Mouse (Mus musculus) c-Kit-negative CD71-positive TER-119-positive erythroid progenitor cells, embryonic 14.5 days (primary cell): ENCODE results near the gene Olfr1002.
"Not testable (repeated sequence)": the region's sequence is repeated elsewhere in the genome, so short reads cannot be mapped to it uniquely, and the experiment has no call there.

Source experiments
- DNase-seq: peaks from one replicate; pipeline ENCODE4 v3.0.0-alpha.2; 2013; ENCODE audit warnings: low read depth, low spot score

Olfr1002 gene

DNA sequence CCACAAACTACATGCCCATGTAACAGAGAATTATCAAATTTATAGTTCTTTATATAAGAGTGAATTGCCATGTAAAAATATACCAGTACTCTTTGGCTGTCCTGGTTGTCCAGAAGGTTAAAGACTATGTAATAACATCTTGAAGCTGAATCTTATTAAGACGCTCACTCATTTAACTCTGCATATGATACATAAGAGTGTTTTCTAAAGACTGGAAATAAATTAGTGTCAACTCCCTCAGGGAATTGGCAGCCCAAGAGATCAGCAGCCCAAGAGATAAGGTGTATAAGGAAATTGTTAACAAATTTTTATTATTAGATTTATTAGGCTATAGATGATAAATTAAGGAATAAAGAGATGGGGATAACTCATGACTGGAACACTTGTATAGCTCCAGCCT, at the start of gene Olfr1002:
Gene Olfr1002, minus strand, starts transcription at position 101 of the 400 bp plus-strand sequence.
- no peak for DNase-seq

DNA sequence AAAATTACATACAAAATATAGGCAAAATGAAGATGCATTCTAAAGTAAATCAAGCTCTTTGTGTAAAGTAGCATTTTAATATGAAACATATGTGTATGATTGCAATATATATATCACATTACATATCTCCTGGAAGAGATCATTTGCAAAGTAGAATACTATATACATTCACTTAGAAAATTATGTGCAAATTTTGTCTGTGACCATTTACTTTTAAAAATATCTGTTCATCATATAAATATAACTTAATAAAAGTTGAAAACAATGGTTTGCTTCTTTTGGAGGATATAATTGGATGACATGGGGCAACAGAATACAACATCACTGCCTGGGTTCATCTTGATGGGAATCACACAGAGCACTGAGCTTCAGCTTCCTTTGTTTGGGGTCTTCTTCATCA, 38.6 kb upstream of the Olfr1002 start, which contains the start of gene Olfr1008:
Gene Olfr1008, plus strand, starts transcription at position 301 of the 400 bp plus-strand sequence.
- no peak for DNase-seq

DNA sequence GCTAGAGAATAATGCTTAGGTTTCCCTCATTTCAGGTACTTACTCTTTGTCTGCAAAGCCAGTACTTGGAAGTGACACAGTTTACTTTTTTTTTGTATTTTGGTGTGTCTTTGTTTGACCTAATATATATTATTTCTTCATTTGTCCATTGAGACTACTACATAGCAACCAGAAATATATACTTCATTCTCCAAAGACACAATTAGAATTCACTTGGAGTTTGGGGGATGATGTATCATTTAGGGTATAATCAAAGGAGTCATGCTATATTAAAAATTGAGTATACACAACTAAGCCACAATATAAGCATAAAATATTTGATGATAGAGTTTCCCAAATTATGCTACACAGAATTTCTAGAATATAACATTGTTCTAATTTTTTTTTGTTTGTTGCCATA, 28.2 kb upstream of the Olfr1002 start, which contains the start of gene Olfr1006:
Gene Olfr1006, minus strand, starts transcription at position 101 of the 400 bp plus-strand sequence.
- no peak for DNase-seq

DNA sequence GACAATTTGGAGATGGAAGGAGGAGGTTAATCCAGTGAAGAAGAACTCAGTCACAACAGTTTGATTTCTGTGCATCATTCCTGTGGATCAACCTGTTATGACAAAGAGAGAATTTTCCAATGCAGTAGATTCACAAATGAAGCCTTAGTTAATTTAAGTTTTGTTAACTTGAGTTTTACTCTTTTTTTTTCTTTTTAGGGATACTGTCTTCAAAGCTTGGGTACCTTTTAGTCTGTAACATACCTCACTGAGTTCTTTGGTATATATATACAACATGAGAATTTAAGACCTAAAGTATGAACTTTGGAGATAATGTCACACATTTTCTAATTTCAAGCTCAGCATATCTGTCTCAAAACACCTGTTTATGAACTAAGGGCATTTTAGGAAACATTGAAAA, 13.9 kb upstream of the Olfr1002 start, which contains the start of gene Olfr154:
Gene Olfr154, minus strand, starts transcription at position 101 of the 400 bp plus-strand sequence.
- DNase-seq = not testable (repeated sequence)

DNA sequence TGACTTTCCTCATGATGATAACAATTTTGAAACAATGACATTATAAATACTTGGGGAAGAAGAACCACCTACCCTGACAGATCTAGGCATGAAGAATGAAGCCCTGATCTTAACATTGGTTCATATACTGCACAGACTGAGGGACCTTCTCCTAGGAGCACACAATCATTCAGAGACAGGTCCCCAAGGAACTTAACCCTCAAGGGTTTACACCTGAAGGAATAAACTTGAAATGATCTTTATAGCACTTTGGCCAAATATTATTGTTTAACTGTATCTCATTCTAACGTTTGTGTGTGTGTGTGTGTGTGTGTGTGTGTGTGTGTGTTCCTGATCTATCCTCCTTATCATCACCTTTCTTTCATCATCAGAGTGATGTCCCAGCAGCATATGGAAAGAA, 38.7 kb downstream of the Olfr1002 start, which contains the start of gene Olfr1000:
Gene Olfr1000, minus strand, starts transcription at position 101 of the 400 bp plus-strand sequence.
- no peak for DNase-seq
